Mouse (Mus musculus) cortical plate, adult 2 months (tissue): ENCODE results near the gene Treml2.

Experiments used
- CTCF ChIP-seq: fragments of 200-500 bp; IDR thresholded peaks from 2 replicates; pipeline ENCODE4 v1.5.1; 2011; ENCODE audit warnings: mild to moderate bottlenecking, control low read depth, low read length; ENCODE audit not compliant: insufficient read depth; ENCODE audit errors: extremely low read depth
- POLR2A ChIP-seq: fragments of 200-500 bp; IDR thresholded peaks from 2 replicates; pipeline ENCODE4 v1.6.1; 2011; ENCODE audit warnings: mild to moderate bottlenecking, low read length, control low read depth; ENCODE audit not compliant: insufficient read depth; ENCODE audit errors: extremely low read depth

GRCm38 (mm10) chr17:48263741-48264362 is 35.4 kb upstream of the Treml2 start, which contains the start of gene Treml4:
- no peak for TF ChIP-seq POLR2A
- no peak for TF ChIP-seq CTCF
